Mouse (Mus musculus) stomach, embryonic 16.5 days (tissue): Measurements from ENCODE around the gene Pqlc3. TPM values are rescaled to one million over a fixed set of nuclear protein-coding genes. Genes with fewer than 3 reads are reported as not detected.

Experiments used
- ATAC-seq: fragments of 200-750 bp; cut with Nextera tagmentation; 2 replicates; pipeline ENCODE4 v1.8.0; 2017; ENCODE audit warnings: moderate number of reproducible peaks, moderate TSS enrichment; ENCODE audit not compliant: insufficient read depth, low FRiP score
- H3K27ac ChIP-seq: fragments of 300-500 bp; sonication (generic); 2 replicates; pipeline ENCODE4 v1.5.1; 2014; ENCODE audit warnings: low read length
- H3K27me3 ChIP-seq: fragments of 300-500 bp; sonication (generic); 2 replicates; pipeline ENCODE4 v1.6.1; 2014; ENCODE audit warnings: low read length, control low read depth, mixed read lengths; ENCODE audit not compliant: control insufficient read depth, insufficient read depth
- H3K36me3 ChIP-seq: fragments of 300-500 bp; sonication (generic); 2 replicates; pipeline ENCODE4 v1.6.1; 2014; ENCODE audit warnings: low read length; ENCODE audit not compliant: control insufficient read depth, insufficient read depth
- H3K4me1 ChIP-seq: fragments of 300-500 bp; sonication (generic); 2 replicates; pipeline ENCODE4 v1.6.1; 2014; ENCODE audit warnings: low read length, control low read depth, mixed read lengths; ENCODE audit not compliant: control insufficient read depth, insufficient read depth
- H3K4me2 ChIP-seq: fragments of 300-500 bp; sonication (generic); 2 replicates; pipeline ENCODE4 v1.6.1; 2014; ENCODE audit warnings: low read depth, low read length, mixed read lengths
- H3K4me3 ChIP-seq: fragments of 300-500 bp; sonication (generic); replicated peaks from 2 replicates; pipeline ENCODE4 v1.5.1; 2014; ENCODE audit warnings: mild to moderate bottlenecking, low read length
- H3K9ac ChIP-seq: fragments of 300-500 bp; sonication (generic); 2 replicates; pipeline ENCODE4 v1.6.1; 2014; ENCODE audit warnings: low read length
- H3K9me3 ChIP-seq: fragments of 300-500 bp; sonication (generic); replicated peaks from 2 replicates; pipeline ENCODE4 v1.6.1; 2016; ENCODE audit warnings: low read length, control low read depth; ENCODE audit not compliant: control insufficient read depth
- WGBS: fragments of 180-500 bp; shearing (Covaris S2); extraction: QIAGEN DNeasy Blood & Tissue Kit; methylation state at CpG from one replicate; pipeline ENCODE4 v1.1.7; 2014; 5-methylcytosine and 5-hydroxymethylcytosine counted together
- polyA plus RNA-seq: library from polyadenylated mRNA; unstranded; fragments of >200 nt; fragmentation: Nextera tagmentation; extraction: Ambion mirVana; gene quantifications from 2 replicates; pipeline ENCODE4 v1.2.1, GENCODE M21; 2015

Gene Pqlc3
- 13.8 TPM in 2 replicates for polyA plus RNA-seq

DNA sequence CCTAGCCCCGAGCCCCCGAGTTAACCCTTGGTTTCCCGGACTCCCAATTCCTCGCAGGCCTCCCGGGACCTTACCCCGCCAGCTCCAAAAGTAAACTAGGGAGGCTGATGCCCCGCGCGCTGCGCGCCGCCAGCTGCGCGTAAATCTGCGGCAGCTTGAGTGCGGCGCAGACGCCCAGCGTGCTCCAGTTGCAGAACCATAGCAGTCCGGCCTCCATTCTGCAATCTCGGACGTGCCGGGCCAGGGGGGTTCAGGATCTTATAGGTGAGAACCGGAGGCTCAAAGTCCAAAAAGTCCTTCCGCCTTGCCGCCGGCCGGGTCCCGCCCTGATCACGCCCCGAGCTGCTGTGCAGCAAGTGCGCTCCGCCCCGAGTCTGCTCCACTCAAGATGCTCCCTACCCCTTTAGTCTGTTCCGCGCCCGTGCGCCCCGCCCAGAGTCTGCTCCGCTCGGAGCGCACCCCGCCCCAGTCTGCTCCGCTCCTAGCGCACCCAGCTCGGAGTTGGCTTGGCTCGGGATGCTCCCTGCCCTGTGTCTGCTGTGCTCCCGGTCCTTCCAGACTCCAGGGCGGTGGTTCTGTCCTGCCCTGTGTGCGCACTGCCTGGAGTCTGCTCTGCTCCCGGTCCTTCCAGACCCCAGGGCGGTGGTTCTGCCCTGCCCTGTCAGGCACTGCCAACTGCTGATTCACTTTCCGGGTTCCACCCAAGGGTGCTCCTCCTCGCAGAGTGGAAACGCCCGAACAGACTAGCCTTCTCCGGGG lies at the start of gene Pqlc3:
Gene Pqlc3, minus strand, starts transcription at position 670 of the 759 bp plus-strand sequence.
- Histone ChIP-seq H3K27me3 (no peaks in the 10 kb centered on the region), H3K36me3 (no peaks in the 10 kb centered on the region), H3K9ac (peak within 1 kb of the TSS; percentile 72), H3K9me3 (no peaks in the 10 kb centered on the region), H3K4me2 (peak within 1 kb of the TSS; percentile 92), H3K4me1 (peaks cover 8% of the 10 kb centered on the region; the same call in 1 of the 2 replicates), H3K4me3 (peak within 1 kb of the TSS; percentile 67), H3K27ac (peak within 1 kb of the TSS; percentile 85)
- under 1% methylated on average over 56 of the region's 57 CpGs for WGBS
- peak; percentile 97 for ATAC-seq

DNA sequence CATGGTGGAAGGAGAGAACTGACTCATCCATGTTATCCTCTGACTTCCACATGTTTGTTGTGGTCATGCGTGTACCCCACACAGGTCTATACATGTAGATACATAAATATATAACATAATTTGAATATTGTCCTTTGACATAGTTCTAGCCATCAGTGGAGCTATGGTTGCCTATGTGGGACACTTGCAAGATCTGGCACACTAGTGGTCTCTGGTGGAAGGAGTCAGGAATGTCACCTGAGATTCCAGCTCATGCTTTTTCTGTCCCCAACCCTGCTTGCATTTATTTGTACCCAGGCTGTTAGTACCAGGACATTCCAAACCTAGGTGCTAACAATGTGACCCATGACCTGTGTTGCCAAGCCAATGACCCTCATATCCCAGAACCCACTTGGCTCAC lies 49.6 kb upstream of the Pqlc3 start:
- Histone ChIP-seq H3K27me3 (no peaks in the 10 kb centered on the region), H3K27ac (no peak overlapping the region), H3K4me2 (no peak overlapping the region), H3K36me3 (no peaks in the 10 kb centered on the region), H3K9me3 (no peaks in the 10 kb centered on the region), H3K9ac (no peak overlapping the region), H3K4me1 (no peaks in the 10 kb centered on the region), H3K4me3 (no peak overlapping the region)
- no peak for ATAC-seq
- 90% methylated on average over 1 of the region's 1 CpGs for WGBS

DNA sequence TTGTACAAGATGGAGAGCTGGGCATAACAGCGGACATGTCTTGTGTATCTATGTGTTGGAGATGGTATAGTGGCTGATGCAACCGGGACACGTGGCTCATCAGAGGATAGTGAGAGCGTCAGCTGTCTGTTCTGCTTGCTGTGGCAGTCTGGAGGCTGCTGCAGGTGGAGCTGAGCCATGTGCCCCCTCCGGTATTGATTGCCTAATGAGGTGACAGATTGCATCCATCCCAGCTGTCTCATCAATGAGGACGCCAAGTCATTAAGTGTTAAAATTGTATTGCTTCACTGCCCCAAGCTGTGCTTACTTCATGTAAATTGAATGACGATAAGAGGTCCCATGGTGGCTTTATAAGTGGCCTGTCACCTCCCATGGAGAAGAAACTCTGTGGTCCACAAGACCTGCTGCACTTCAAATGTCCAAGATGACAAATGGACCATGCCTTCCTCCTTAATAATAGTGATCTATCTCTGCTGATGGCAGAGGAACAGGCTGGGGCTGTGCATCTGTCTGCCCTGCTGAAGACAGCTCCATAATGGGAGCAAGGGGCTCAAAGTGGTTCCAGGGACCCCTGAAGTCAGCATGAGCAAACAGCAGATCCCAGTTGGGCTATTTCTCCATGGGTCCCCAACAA lies 48.9 kb upstream of the Pqlc3 start:
- H3K27me3 ChIP-seq = no peaks in the 10 kb centered on the region
- H3K4me1 ChIP-seq = no peaks in the 10 kb centered on the region
- no peak overlapping the region for H3K27ac ChIP-seq
- no peak overlapping the region for H3K9ac ChIP-seq
- H3K36me3 ChIP-seq = no peaks in the 10 kb centered on the region
- no peak overlapping the region for H3K4me3 ChIP-seq
- ATAC-seq = no peak
- WGBS = 71% methylated on average over 7 of the region's 7 CpGs
- H3K9me3 ChIP-seq = no peaks in the 10 kb centered on the region
- no peak overlapping the region for H3K4me2 ChIP-seq

DNA sequence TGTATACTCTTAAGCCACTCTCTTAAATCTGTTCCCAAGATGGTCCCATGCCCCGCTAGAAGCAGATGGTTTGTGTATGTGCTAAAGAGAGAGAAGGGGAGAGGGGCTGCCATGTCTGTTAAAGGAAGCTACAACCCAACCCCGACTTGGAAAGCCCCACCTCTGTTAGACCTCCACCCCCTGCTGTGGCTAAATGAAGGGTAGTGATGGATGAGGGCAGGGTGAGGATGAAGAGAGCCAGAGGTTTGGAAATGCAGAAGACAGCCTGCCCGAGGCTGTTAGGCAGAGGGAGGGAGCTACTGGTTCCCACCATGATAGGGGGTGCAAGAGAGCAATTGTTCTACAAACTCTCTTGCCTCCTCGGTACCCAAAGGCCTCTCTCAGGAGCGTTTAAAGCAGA lies 43.1 kb upstream of the Pqlc3 start:
- H3K4me2 ChIP-seq = no peak overlapping the region
- H3K27me3 ChIP-seq = no peaks in the 10 kb centered on the region
- no peak overlapping the region for H3K27ac ChIP-seq
- no peaks in the 10 kb centered on the region for H3K4me1 ChIP-seq
- WGBS = 42% methylated on average over 5 of the region's 5 CpGs
- no peak for ATAC-seq
- H3K9ac ChIP-seq = no peak overlapping the region
- no peaks in the 10 kb centered on the region for H3K36me3 ChIP-seq
- no peaks in the 10 kb centered on the region for H3K9me3 ChIP-seq
- H3K4me3 ChIP-seq = no peak overlapping the region

DNA sequence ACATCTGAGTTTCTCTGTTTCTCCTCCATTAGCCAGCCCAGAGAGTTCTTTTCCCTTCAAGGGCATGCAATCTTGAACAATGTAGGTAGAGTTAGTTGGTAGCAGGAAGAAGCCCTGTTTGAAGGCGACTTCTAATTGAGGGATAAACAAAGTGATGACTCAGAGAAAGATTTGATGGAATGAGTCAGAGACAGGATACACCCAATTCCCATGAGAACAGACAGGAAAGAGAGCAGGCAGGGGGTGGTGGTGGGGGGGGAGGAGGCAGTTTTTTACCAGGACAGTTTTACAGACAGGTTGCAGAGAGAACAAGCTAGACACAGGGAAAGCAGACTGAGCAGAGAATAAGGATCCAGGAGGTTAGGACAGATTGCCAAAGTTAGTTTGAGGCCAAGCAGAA lies 40.4 kb upstream of the Pqlc3 start:
- WGBS = 26% methylated on average over 1 of the region's 1 CpGs
- H3K9me3 ChIP-seq = no peaks in the 10 kb centered on the region

DNA sequence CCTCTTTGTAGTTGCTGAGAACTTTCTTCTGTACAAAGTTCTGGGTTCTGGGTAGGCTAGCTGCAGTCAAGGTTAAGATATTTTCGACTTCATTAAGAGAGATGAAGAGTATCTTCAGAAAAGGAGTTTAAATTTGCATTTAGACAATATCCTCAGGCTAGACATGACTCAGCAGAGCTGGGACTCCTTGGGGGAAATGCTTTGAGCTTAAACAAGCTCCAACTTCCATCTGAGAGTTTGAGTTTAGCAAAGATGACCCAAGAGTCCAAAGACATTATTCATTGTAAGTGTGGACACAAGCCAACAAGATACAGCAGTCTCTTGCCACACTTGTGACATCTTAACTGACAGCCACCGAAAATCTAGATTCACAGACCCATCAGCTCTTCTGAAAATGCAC lies 39.2 kb upstream of the Pqlc3 start:
- Histone ChIP-seq H3K27me3 (no peaks in the 10 kb centered on the region), H3K4me1 (no peaks in the 10 kb centered on the region), H3K36me3 (no peaks in the 10 kb centered on the region), H3K4me3 (no peak overlapping the region), H3K4me2 (no peak overlapping the region), H3K9me3 (no peaks in the 10 kb centered on the region), H3K27ac (no peak overlapping the region), H3K9ac (no peak overlapping the region)
- no peak for ATAC-seq
- WGBS = 72% methylated on average over 2 of the region's 2 CpGs

More for the DNA sequence above, 40.4 kb upstream of the Pqlc3 start:
- no peak overlapping the region for H3K4me3 ChIP-seq
- H3K4me1 ChIP-seq = no peaks in the 10 kb centered on the region
- H3K4me2 ChIP-seq = no peak overlapping the region
- ATAC-seq = no peak
- H3K27me3 ChIP-seq = no peaks in the 10 kb centered on the region
- H3K9ac ChIP-seq = no peak overlapping the region
- H3K36me3 ChIP-seq = no peaks in the 10 kb centered on the region
- H3K27ac ChIP-seq = no peak overlapping the region

DNA sequence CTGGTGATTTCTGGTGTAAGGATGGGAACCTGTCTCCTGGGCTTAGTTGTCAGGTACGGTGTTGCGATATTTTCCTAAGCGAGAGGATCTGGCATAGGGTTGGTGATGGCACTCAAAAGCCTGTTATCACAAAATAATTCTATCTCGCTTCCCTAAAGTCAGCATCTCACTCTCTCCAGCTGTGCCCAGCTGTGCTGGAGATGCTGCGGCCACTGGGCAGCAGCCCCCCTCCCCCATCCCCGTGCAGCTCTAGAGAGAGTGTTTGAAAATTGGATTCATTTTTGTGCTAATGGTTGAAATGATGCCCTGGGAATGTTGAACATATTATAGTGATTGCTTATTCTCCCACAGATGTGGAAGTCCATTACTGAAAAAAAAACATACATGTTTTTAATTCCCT lies 38.0 kb upstream of the Pqlc3 start:
- no peak overlapping the region for H3K9ac ChIP-seq
- no peaks in the 10 kb centered on the region for H3K9me3 ChIP-seq
- no peaks in the 10 kb centered on the region for H3K27me3 ChIP-seq
- H3K4me1 ChIP-seq = no peaks in the 10 kb centered on the region
- 41% methylated on average over 6 of the region's 6 CpGs for WGBS
- H3K4me3 ChIP-seq = no peak overlapping the region
- no peak overlapping the region for H3K4me2 ChIP-seq
- no peaks in the 10 kb centered on the region for H3K36me3 ChIP-seq
- no peak for ATAC-seq
- H3K27ac ChIP-seq = no peak overlapping the region

DNA sequence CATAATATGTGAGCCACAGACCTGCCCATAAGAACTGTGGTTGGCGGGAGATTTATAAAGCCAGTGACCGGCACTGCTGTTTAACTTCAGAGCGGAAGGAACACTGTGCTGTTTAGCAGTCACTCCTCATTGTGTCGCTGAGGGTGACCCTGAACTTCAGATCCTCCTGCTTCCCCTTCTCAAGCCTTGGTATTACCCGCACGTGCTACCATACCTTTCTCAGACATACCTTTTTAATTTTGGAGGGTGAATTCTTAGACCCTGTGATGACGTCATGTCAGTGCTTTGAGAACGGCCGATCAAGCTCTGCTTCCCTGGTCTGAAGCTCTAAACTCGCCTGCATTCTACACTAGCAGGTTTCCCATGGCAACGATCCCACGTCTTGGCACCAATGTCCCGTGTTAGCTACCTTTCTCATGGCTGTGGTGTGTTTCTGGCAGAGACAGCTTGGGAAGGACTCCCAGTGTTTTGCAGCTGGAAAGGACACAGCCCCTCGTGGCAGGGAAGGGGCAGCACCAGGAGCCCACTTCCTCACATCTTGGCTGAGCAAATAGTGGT lies 36.9 kb upstream of the Pqlc3 start:
- no peak overlapping the region for H3K4me2 ChIP-seq
- 58% methylated on average over 14 of the region's 14 CpGs for WGBS
- no peaks in the 10 kb centered on the region for H3K9me3 ChIP-seq
- no peak overlapping the region for H3K4me3 ChIP-seq
- no peaks in the 10 kb centered on the region for H3K36me3 ChIP-seq
- ATAC-seq = no peak
- H3K27ac ChIP-seq = no peak overlapping the region
- H3K27me3 ChIP-seq = no peaks in the 10 kb centered on the region
- H3K4me1 ChIP-seq = no peaks in the 10 kb centered on the region
- no peak overlapping the region for H3K9ac ChIP-seq

DNA sequence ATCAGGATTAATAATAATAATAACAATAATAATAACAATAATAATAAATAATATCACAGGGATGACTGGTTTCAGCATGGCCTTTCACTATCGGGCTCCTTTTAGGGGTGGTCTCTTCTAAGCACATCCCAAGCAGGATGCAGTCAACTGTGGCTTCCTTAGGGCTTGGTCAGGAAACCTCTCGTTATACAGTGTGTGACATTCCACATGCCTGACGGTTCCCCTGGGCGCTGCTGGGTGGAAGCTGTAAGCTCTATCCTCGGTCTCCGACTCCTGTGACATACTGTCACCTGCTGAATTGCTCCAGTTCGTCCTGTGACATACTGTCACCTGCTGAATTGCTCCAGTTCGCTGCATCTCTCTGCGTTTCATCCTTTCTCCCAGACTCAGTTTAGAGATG lies 36.3 kb upstream of the Pqlc3 start:
- H3K4me3 ChIP-seq = no peak overlapping the region
- H3K9me3 ChIP-seq = no peaks in the 10 kb centered on the region
- no peaks in the 10 kb centered on the region for H3K4me1 ChIP-seq
- no peak overlapping the region for H3K9ac ChIP-seq
- ATAC-seq = no peak
- no peaks in the 10 kb centered on the region for H3K36me3 ChIP-seq
- H3K27ac ChIP-seq = no peak overlapping the region
- H3K4me2 ChIP-seq = no peak overlapping the region
- H3K27me3 ChIP-seq = no peaks in the 10 kb centered on the region
- 69% methylated on average over 9 of the region's 9 CpGs for WGBS
